Mouse (Mus musculus): ENCODE results near the gene Idh2.

Gene Idh2

GRCm38 (mm10) chr7:80123115-80123514 lies 7.9 kb upstream of the Idh2 start:
- no peak for DNase-seq (ENCODE audit: extremely low spot score, low spot score)

- DNase-seq (ENCODE audit: extremely low spot score, low spot score) = no peak
Observed at GRCm38 (mm10) chr7:80121083-80121482, 5.9 kb upstream of the Idh2 start.

GRCm38 (mm10) chr7:80119198-80119597 lies 4.0 kb upstream of the Idh2 start:
- DNase-seq (ENCODE audit: extremely low spot score, low spot score) = no peak

DNA sequence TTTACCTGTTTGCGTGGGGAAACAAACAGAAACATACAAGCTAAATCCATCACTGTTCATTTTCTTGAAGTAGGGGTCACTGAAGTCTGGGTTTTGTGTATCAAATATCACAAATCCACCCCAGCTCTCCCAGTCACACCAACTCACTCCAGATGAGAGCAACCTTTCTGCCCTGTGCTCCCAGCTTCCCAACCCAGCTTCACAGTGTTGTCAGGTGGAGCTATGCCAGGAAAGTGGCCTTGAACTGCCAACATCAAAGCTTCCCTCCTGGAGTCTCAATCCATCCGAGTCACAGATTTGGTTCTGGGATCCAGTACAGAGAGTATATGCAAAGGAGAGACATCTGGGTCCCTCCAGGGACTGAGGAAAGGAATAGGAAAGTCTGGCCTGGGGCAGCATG lies 966 bp upstream of the Idh2 start:
- no peak for DNase-seq (ENCODE audit: extremely low spot score, low spot score)

DNA sequence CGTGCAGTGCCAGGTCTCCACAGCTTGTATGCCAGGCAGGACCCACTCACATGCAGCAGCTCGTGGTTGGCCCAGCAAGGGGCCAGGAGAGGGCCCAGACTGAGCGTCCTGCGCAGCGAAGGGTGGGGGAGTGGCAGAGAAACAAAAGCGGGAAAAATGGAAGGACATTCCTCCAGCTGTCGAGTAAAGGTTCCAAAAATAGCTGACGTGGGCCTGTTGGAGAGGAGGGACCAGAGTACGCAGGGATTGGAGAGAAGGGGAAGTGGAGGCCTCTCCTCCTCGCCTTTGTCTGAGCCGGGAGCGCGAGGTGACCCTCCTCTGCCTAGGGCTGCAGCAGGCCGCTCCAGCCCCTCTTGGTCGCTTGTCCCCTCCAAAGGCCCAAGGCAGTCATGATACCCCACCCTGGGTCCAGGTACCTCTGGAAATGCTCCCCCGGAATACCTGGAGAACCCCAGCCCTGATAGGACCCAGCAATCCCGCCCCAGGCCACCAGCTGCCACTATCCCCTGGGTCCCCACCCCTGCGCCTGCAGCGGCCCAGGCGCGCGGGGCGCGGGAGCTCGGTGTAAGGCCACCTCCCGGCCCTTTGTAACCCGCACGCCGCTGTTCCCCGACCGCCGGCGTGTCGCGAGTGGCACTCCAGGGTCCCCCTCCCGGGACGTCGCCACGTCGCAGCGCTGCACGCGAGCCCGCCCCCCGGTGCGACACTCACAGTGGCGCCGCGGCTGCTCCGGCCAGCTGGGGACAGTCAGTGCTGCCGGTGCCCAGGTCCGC lies 555 bp downstream of the Idh2 start:
- peak; percentile 82 for DNase-seq (ENCODE audit: extremely low spot score, low spot score)

GRCm38 (mm10) chr7:80113989-80114388 lies 1.2 kb downstream of the Idh2 start:
- peak; percentile 48 for DNase-seq (ENCODE audit: extremely low spot score, low spot score)

GRCm38 (mm10) chr7:80111066-80112045 lies 3.8 kb downstream of the Idh2 start:
- no peak for DNase-seq (ENCODE audit: extremely low spot score, low spot score)

- DNase-seq (ENCODE audit: extremely low spot score, low spot score) = no peak
Observed at GRCm38 (mm10) chr7:80106441-80106840, 8.8 kb downstream of the Idh2 start.

GRCm38 (mm10) chr7:80105637-80106390 lies 9.4 kb downstream of the Idh2 start:
- DNase-seq (ENCODE audit: extremely low spot score, low spot score) = no peak

DNA sequence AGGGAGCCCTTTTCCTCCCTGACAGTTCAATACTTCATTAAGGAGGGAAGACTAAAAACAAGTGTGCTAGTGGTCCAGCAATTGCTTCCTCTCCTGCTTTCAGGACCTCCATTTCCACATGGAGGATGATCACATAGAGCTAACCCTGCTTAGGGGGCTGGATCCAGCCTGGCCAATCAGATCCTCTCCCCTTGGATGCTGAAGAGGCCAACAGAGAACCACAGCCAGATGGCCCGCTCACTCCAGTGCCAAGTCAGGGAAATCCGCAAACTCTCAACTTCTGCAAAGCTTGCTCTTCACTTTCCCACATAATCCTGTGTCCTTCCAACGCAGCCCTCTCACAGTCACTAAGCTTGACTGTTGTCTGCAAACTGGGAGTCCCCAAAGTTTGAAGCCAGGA lies 11.9 kb downstream of the Idh2 start:
- DNase-seq (ENCODE audit: extremely low spot score, low spot score) = no peak

- no peak for DNase-seq (ENCODE audit: extremely low spot score, low spot score)
Observed at GRCm38 (mm10) chr7:80098389-80098976, 16.7 kb downstream of the Idh2 start.

GRCm38 (mm10) chr7:80095598-80096309 lies 19.4 kb downstream of the Idh2 start:
- DNase-seq (ENCODE audit: extremely low spot score, low spot score) = no peak

DNA sequence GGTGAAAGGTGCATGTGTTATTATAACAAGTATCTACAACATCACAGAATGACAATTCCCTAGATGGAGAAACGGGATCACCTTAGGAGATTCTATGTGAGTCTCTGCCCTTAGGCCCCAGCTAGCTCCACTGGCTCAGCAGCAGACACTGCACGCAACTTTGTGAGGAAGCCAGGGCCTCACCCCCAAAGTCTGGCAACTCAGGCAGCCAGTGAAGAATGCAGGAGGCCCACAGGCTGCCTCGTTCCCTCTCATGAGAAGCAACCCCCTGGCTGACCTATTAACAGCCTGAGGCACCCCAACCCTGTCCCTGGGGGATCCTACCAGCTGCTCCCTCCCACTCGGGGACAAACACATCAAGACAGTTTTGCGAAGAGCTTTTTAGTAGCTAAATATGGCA lies 20.7 kb downstream of the Idh2 start:
- no peak for DNase-seq (ENCODE audit: extremely low spot score, low spot score)

GRCm38 (mm10) chr7:80092351-80093046 lies 22.7 kb downstream of the Idh2 start:
- DNase-seq (ENCODE audit: extremely low spot score, low spot score) = no peak

GRCm38 (mm10) chr7:80091866-80092210 lies 23.4 kb downstream of the Idh2 start:
- DNase-seq (ENCODE audit: extremely low spot score, low spot score) = no peak

GRCm38 (mm10) chr7:80091004-80091865 lies 24.0 kb downstream of the Idh2 start:
- DNase-seq (ENCODE audit: extremely low spot score, low spot score) = no peak

- DNase-seq (ENCODE audit: extremely low spot score, low spot score) = no peak
Observed at GRCm38 (mm10) chr7:80090191-80091003, 24.8 kb downstream of the Idh2 start.

DNA sequence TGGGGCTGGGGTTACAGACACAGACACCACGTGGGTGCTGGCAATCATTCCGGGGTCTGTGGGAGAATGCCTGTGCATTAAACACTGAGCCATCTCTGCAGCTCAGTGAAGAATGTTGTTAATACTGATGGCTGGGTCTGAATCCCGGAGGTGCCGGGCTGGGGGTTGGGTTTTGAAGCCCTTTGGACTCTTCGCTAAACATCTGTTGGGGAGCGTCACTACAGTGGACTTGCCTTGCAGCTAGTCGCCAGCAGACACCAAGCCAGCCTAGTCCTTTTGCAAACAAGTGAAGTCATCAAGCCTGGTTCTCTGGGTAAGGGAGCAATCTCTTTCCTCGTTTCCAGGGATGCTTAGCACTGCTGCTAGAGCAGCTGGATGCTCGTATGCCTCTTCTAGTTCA lies 27.0 kb downstream of the Idh2 start:
- DNase-seq (ENCODE audit: extremely low spot score, low spot score) = no peak

Data from neural tube, embryonic 10.5 days (tissue).